Mouse (Mus musculus) stomach, postnatal 0 days (tissue): ENCODE results near the gene C2cd5. TPM values are rescaled to one million over a fixed set of nuclear protein-coding genes. Genes with fewer than 3 reads are reported as not detected.
A peak's percentile ranks its signal among the peaks of the same experiment; 100 is the strongest.

Experiments used
- ATAC-seq: fragments of 200-750 bp; cut with Nextera tagmentation; 2 replicates; pipeline ENCODE4 v1.8.0; 2017; ENCODE audit not compliant: low FRiP score, low TSS enrichment
- DNase-seq: peaks from one replicate; pipeline ENCODE4 v3.0.0-alpha.2; 2016; ENCODE audit warnings: low spot score
- H3K27ac ChIP-seq: fragments of 300-500 bp; sonication (generic); replicated peaks from 2 replicates; pipeline ENCODE4 v1.5.1; 2014; ENCODE audit warnings: mild to moderate bottlenecking, control low read depth
- H3K27me3 ChIP-seq: fragments of 300-500 bp; sonication (generic); 2 replicates; pipeline ENCODE4 v1.6.1; 2014; ENCODE audit warnings: low read length; ENCODE audit not compliant: control insufficient read depth, insufficient read depth
- H3K36me3 ChIP-seq: fragments of 300-500 bp; sonication (generic); 2 replicates; pipeline ENCODE4 v1.6.1; 2014; ENCODE audit warnings: low read length, mixed read lengths; ENCODE audit not compliant: control insufficient read depth, insufficient read depth
- H3K4me1 ChIP-seq: fragments of 300-500 bp; sonication (generic); replicated peaks from 2 replicates; pipeline ENCODE4 v1.6.1; 2014; ENCODE audit warnings: antibody characterized with exemption; ENCODE audit not compliant: control insufficient read depth, insufficient read depth
- H3K4me2 ChIP-seq: fragments of 300-500 bp; sonication (generic); replicated peaks from 2 replicates; pipeline ENCODE4 v1.6.1; 2014; ENCODE audit warnings: low read depth, mild to moderate bottlenecking, control low read depth, moderate library complexity
- H3K4me3 ChIP-seq: fragments of 300-500 bp; sonication (generic); 2 replicates; pipeline ENCODE4 v1.5.1; 2014; ENCODE audit warnings: low read depth, low read length, control low read depth
- H3K9ac ChIP-seq: fragments of 300-500 bp; sonication (generic); 2 replicates; pipeline ENCODE4 v1.6.1; 2014; ENCODE audit warnings: mild to moderate bottlenecking, low read length, control low read depth, mixed read lengths
- H3K9me3 ChIP-seq: fragments of 300-500 bp; sonication (generic); 2 replicates; pipeline ENCODE4 v1.6.1; 2016; ENCODE audit warnings: low read length; ENCODE audit not compliant: control insufficient read depth
- CTCF ChIP-seq: IDR thresholded peaks from 2 replicates; pipeline ENCODE4 v1.5.1; 2016; ENCODE audit warnings: antibody characterized with exemption, low read depth, mild to moderate bottlenecking, moderate library complexity
- EP300 ChIP-seq: optimal IDR thresholded peaks from 2 replicates; pipeline ENCODE3; 2016; ENCODE audit warnings: antibody characterized with exemption
- WGBS: fragments of 180-500 bp; shearing (Covaris S2); extraction: QIAGEN DNeasy Blood & Tissue Kit; methylation state at CpG from one replicate; pipeline ENCODE4 v1.1.7; 2014; 5-methylcytosine and 5-hydroxymethylcytosine counted together
- polyA plus RNA-seq: library from polyadenylated mRNA; unstranded; fragments of >200 nt; fragmentation: Nextera tagmentation; extraction: Ambion mirVana; gene quantifications from 2 replicates; pipeline ENCODE4 v1.2.1, GENCODE M21; 2015

C2cd5 gene
- polyA plus RNA-seq, 1 experiment from 2014 or later = 7.7 TPM

DNA sequence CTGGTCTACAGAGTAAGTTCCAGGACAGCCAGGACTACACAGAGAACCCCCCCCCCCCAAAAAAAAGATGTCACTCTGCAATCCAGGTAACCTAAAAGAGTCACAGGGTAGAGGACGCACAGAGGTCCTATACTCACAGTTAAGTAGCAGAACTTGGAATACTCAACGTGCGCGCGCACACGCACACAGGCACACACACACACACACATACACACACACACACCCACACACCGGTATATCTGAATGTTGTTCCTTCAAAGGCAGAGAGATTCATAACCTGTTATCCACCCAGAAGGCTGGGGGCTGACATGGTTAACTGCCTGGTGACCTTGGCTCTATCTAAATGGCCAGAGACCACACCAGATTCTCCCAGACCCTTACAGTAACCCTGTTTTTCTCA lies 36.7 kb upstream of the C2cd5 start:
- no peak overlapping the region for H3K27ac ChIP-seq
- 96% methylated on average over 7 of the region's 7 CpGs for WGBS

DNA sequence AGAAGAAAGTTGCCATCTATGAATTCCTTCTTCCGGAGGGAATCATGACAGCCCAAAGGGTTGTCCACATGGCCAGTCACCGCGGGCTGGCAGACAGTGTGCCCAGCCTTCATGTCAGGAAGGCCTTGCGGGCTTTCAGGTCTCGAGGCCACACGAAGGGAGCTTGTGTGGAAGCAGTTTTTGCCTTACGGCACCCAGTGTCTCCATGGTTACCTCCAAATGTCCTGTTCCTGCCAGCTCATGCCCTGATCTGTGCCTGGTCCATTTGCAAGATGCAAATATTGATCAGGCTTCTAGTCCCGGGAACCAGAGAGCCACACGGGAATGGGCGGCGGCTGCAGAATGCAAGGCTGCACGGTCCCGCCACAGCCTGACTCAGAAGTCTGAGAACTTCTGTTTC lies 35.2 kb upstream of the C2cd5 start:
- no peak overlapping the region for H3K4me2 ChIP-seq
- no peaks in the 10 kb centered on the region for H3K4me1 ChIP-seq
- H3K9ac ChIP-seq = no peak overlapping the region
- H3K4me3 ChIP-seq = no peak overlapping the region
- H3K27me3 ChIP-seq = no peaks in the 10 kb centered on the region
- 76% methylated on average over 13 of the region's 13 CpGs for WGBS
- H3K9me3 ChIP-seq = peaks cover 6% of the 10 kb centered on the region; the same call in 1 of the 2 replicates
- no peaks in the 10 kb centered on the region for H3K36me3 ChIP-seq
- no peak for TF ChIP-seq EP300
- TF ChIP-seq CTCF = no peak
- ATAC-seq (no peak), DNase-seq (peak; percentile 37)
- no peak overlapping the region for H3K27ac ChIP-seq

More for the DNA sequence above, 36.7 kb upstream of the C2cd5 start:
- Histone ChIP-seq H3K36me3 (no peaks in the 10 kb centered on the region), H3K9me3 (no peaks in the 10 kb centered on the region), H3K4me3 (no peak overlapping the region), H3K4me1 (no peaks in the 10 kb centered on the region), H3K9ac (no peak overlapping the region), H3K4me2 (no peak overlapping the region), H3K27me3 (no peaks in the 10 kb centered on the region)
- no peak for ATAC-seq
- no peak for TF ChIP-seq EP300
- no peak for TF ChIP-seq CTCF
- no peak for DNase-seq

DNA sequence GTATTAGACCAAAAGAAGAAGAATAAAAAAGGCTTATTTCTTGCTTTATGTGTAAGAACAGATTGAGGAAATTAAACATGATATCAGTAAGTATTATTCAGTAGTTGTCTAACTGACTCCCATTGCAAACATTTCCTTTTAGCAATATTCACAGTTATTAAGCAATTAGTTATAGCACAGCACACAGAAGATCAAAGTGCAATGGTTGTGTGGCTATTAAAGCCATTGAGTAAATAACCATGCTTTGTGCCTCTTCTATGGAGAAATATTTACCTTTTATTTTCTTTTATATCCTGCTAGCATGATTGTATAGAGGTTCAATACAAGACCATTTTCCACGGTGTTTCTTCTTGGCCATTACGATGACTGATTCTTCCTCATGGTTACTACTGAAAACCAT lies 33.2 kb upstream of the C2cd5 start:
- ATAC-seq (peak; percentile 69; the same call in 1 of the 2 replicates), DNase-seq (no peak)
- WGBS = 37% methylated on average over 2 of the region's 2 CpGs
- TF ChIP-seq CTCF = no peak
- TF ChIP-seq EP300 = no peak
- Histone ChIP-seq H3K4me3 (no peak overlapping the region), H3K9ac (no peak overlapping the region), H3K27ac (no peak overlapping the region), H3K4me1 (no peaks in the 10 kb centered on the region), H3K4me2 (no peak overlapping the region), H3K36me3 (no peaks in the 10 kb centered on the region), H3K9me3 (peaks cover 6% of the 10 kb centered on the region; the same call in 1 of the 2 replicates), H3K27me3 (no peaks in the 10 kb centered on the region)

DNA sequence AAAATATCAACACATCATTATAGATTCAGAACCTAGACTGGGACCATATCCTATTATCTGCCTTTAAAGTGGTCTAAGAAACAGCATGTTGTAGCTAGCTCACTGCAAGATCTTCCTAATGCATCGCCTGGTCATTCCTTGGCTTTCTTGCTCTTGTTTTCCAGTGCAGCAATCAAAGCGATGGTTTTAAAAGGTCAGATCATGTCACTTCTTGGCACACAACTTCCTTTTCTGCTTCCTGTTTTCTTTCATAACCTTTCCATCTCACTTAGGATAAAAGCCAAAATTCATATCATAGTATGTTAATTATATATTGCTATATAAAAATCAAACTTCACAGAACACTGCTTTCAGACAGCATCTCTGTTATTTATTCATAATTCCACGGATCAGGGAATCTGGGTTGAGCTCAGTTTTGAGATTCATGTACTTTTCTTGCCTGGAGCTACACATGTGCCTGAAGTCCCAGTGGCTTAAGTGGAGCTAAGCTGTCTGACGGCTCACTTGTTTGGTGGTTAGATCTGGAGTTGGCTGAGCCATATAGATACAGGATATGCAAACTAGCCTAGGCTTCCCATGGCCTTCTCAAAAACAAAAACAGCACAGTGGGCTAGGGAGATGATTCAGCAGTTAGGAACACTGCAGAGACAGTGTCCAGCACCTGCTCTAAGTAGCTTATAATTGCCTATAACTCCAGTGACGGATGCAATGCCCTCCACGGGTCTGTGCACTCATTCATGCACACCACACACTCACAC lies 32.1 kb upstream of the C2cd5 start:
- no peak overlapping the region for H3K27ac ChIP-seq
- ATAC-seq = no peak

DNA sequence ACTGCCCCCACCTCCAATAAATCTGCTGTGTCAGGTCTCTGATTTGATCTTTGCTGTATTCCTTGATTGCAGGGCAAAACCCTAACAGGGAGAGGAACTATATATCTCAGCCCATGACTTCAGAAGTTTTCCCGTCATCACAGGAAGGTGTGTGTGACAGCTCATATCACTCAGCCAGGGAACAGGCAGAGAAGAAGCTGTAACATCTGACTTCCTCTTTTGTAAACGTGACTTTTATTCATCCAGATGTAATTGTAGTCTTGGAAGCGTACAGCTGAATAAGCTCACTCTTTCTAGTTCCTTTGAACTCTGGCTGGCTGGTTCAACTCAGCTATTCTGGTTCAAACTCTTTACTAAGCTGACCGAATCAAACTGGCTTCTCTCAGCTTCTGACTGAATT lies 30.5 kb upstream of the C2cd5 start:
- ATAC-seq (no peak), DNase-seq (no peak)
- Histone ChIP-seq H3K9ac (no peak overlapping the region), H3K4me3 (no peak overlapping the region), H3K4me2 (no peak overlapping the region), H3K27me3 (no peaks in the 10 kb centered on the region), H3K36me3 (no peaks in the 10 kb centered on the region), H3K27ac (no peak overlapping the region), H3K4me1 (no peaks in the 10 kb centered on the region), H3K9me3 (peaks cover 6% of the 10 kb centered on the region; the same call in 1 of the 2 replicates)
- TF ChIP-seq CTCF (no peak), EP300 (no peak)
- WGBS = 78% methylated on average over 4 of the region's 4 CpGs

More for the DNA sequence above, 32.1 kb upstream of the C2cd5 start:
- Histone ChIP-seq H3K36me3 (no peaks in the 10 kb centered on the region), H3K4me1 (no peaks in the 10 kb centered on the region), H3K9ac (no peak overlapping the region), H3K4me3 (no peak overlapping the region), H3K4me2 (no peak overlapping the region), H3K27me3 (no peaks in the 10 kb centered on the region), H3K9me3 (peaks cover 6% of the 10 kb centered on the region; the same call in 1 of the 2 replicates)
- TF ChIP-seq CTCF (no peak), EP300 (no peak)
- no peak for DNase-seq
- 62% methylated on average over 6 of the region's 6 CpGs for WGBS

DNA sequence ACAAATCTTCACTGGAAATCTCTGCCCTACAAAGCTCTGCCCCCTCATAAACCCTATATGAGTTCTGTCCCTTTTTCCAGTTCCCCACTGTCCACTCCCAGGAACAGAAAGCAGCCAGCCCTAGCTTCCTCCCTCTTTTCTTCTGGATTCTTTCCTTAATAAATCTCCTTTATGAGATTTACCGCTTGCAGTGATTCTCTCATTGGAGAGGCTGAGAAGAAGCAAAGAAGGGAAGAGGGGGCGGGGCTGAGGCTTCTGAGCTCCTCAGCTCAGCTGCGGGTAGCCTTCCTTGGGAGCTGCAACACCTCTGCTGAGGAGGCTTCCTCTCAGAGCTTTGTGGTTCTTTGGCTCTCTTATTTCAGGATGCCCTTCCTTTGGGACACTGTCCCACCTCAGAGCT lies 30.0 kb upstream of the C2cd5 start:
- no peaks in the 10 kb centered on the region for H3K4me1 ChIP-seq
- no peaks in the 10 kb centered on the region for H3K36me3 ChIP-seq
- H3K9ac ChIP-seq = no peak overlapping the region
- peaks cover 6% of the 10 kb centered on the region; the same call in 1 of the 2 replicates for H3K9me3 ChIP-seq
- no peak overlapping the region for H3K4me3 ChIP-seq
- H3K27me3 ChIP-seq = no peaks in the 10 kb centered on the region
- no peak for TF ChIP-seq EP300
- no peak for TF ChIP-seq CTCF
- WGBS = 88% methylated on average over 3 of the region's 3 CpGs
- H3K27ac ChIP-seq = no peak overlapping the region
- DNase-seq = no peak
- no peak overlapping the region for H3K4me2 ChIP-seq
- ATAC-seq = no peak
